Mouse (Mus musculus): ENCODE results near the gene Krt35.

The Krt35 gene

DNA sequence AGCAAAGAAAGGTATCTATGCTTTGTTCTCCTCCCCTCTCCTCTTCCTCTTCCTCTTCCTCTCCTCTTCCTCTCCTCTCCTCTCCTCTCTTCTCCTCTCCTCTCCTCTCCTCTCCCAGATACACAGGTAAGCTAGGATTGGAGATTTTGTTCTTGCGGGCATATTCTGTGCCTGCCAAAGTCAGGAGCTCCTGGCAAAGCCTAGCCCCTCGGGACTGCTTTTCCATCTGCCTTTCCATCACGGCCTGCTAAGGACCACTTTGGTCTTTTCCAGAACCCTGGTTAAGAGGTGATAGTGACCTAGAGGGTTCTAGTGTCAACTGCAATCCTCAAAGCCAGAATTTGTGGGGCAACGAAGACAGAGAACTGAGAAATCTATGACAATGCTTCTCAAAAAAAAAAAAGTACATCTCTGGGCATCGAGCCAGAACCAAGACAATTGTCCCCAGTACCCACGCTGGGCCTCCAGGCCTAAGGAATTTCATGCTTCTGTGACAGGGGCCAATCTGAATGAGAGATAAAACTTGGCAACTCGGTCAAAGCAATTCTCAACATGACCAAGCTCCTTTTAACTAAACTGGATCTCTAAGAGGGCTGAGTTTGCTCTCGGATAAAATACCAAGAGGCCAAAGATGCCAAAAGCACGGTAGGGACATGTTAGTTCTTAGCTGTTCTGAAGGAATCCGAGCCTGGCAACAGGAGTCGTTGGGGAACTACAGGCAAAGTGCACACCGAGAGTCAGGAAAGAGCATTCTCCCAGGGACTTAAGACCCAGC lies 29.6 kb downstream of the Krt35 start:
- no peak for DNase-seq (ENCODE audit: low spot score in 2 of 2)

DNA sequence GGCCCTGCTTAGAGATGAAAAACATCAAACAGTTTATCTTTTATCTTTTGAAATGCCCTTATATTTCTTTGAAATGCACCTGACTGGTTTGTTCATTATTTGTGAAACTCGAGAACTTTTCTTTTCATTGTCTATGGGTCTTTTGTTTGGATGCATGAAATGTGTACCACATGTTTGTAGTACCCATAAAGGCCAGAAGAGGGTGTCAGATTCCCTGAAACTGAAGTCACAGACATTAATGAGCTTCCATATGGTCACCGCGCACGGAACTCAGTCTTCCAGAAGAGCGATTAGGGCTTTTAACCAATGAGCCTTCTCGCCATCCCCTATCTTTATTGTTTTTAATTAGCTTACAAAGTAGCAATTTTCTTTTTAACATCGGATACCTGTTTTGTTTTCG lies 37.2 kb downstream of the Krt35 start:
- no peak for DNase-seq (ENCODE audit: low spot score in 2 of 2)

DNA sequence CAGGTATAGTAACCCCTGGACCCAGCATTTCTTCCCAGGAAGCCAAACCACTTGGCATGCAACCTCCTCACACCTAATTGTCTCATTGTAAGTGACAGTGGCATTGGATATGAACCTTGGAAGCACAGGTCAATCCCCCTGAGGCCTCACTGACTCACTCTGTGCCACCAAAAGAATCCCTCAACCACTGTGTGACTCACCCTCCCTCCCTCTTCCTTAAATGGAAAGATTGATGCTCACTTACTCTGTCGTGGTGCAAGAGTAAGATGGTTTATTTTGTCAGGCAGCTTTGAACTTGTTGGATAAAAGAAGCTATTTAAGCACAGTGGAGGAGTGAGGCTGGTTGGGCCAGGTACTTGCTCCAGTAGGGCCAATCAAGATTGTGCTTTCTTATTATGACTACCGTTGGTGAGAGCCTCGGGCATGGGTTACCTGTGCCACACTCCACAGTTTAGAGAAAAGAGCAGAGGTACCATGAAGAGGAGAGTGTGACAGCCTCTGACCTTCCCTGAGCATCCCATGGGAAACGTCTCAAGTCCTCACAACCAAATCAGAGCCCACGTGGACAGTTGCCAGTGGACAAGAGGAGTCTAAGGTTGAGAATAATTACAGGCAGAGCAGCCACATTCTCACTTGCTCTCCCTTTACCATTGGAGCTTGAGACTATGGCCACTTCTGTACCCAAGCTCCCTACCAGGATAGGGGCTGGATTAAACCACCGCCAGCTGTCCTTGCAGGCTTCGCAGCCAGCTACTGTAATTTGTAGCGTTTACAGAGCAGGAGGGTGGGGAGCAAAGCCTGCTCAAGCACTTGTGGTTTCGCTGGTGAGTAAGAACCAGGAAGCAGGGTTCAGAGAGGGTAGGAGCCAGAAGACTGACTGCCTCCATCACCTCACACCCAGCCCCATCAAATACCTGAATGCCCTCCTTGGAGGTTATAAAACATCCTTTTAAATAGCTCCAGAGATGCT lies 40.1 kb downstream of the Krt35 start:
- no peak for DNase-seq (ENCODE audit: low spot score in 2 of 2)

DNA sequence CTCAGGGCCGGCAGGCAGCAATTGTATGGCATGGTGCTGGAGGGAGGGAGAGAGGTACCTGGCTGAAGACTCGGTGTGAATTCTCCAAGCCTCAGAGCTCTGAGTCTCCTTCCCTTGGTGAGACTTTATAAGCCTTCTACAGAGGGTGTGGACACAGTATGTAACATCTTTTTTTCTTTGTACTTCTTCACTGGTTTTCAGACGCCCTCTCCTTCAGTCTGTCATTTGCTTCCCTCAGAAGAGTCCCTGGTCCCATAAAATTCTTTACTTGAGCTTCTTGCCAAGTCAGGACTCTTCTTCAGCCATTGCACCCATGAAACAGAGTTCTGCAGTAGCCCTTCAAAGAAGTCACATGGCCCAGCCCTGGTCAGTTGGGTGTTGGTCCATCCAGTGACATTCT lies 45.6 kb downstream of the Krt35 start, which contains the start of gene Krt31:
Gene Krt31 (minus strand): TSS at position 101 of the 400 bp plus-strand sequence.
- DNase-seq (ENCODE audit: low spot score in 2 of 2) = no peak

DNA sequence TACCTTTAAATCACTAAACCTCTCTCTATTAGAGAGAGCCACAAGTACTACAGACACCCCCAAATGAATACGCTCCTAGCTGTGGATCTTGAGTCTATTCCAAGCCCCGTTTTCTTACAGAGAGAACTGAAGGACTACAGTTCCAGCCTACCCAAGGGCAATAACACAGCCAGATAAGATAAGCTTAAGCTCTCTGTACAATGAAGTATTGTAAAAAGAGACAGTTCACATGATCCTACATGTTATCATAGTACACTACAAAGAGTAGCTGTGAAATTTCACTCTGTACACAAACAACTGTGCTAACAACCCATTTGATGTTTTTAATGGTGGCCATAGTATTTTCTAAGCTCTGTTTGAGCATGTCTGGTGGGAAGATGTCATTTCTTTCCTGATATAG lies 48.8 kb downstream of the Krt35 start:
- DNase-seq (ENCODE audit: low spot score in 2 of 2) = no peak

DNA sequence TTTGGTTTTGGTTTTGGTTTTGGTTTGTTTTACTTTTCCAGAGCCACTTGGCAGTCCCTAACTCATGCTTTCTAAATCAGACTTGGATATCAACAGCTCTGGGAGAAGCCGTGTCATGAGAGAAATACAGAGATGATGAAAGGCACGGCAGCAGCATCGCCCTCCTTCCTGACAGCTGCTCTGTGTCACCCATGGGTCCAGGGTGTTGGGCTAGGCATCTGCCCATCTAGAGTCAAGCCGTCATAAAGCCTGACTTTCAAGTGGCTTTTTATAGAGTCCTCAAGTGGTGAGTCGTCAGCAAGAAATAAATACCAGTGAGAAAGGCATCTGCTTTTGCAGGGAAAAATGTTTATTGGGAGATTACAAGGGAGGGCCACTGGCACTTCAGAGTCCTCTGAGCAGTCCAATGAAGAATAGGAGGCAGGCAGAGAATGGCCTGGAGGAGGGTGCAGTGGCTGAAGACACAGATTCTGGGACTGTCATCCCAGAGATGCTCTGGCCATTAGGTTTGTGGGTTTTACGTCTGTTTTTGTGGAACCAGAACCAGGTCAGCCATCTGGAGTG lies 49.7 kb downstream of the Krt35 start:
- peak in 1 of 2 experiments; percentile 10 for DNase-seq (ENCODE audit: low spot score in 2 of 2)

Data from right cerebral cortex, adult 2 months (tissue).